Mouse (Mus musculus) neutrophil, adult 5-6 weeks (primary cell): ENCODE data around the gene Eloa. TPM values are rescaled to one million over a fixed set of nuclear protein-coding genes. Genes with fewer than 3 reads are reported as not detected.

ENCODE experiments used
- ATAC-seq: fragments of 151-379, 151-347 bp; 2 replicates; pipeline ENCODE4 v1.8.0; 2017; ENCODE audit warnings: mild to moderate bottlenecking, moderate TSS enrichment; ENCODE audit not compliant: insufficient number of reproducible peaks, poor library complexity, low FRiP score, severe bottlenecking; ENCODE audit errors: extremely low read depth
- total RNA-seq: library from RNA; stranded (forward); fragments of 200-1000 nt; gene quantifications from 2 replicates; pipeline ENCODE4 v1.2.3, GENCODE M21; 2017

Gene Eloa
- total RNA-seq, 1 experiment from 2014 or later: 78.9 TPM

GRCm38 (mm10) chr4:136035078-136035477 lies 13.5 kb upstream of the Eloa start:
- ATAC-seq: no peak

- ATAC-seq: no peak
Measured at GRCm38 (mm10) chr4:136033231-136033630, 11.7 kb upstream of the Eloa start.

- no peak for ATAC-seq
Measured at GRCm38 (mm10) chr4:136030968-136031909, 9.7 kb upstream of the Eloa start.

GRCm38 (mm10) chr4:136028689-136029088 lies 7.1 kb upstream of the Eloa start:
- ATAC-seq: no peak

- peak; percentile 64 for ATAC-seq
Measured at GRCm38 (mm10) chr4:136028132-136028564, 6.6 kb upstream of the Eloa start.

GRCm38 (mm10) chr4:136027416-136028131 lies 6.0 kb upstream of the Eloa start:
- ATAC-seq: no peak; the same call in 1 of the 2 replicates

GRCm38 (mm10) chr4:136025350-136025749 lies 3.8 kb upstream of the Eloa start:
- no peak for ATAC-seq

- ATAC-seq: no peak
Measured at GRCm38 (mm10) chr4:136022924-136023323, 1.4 kb upstream of the Eloa start.

- ATAC-seq: peak; percentile 46; the same call in 1 of the 2 replicates
Measured at GRCm38 (mm10) chr4:136020743-136021548, 617 bp downstream of the Eloa start.

- ATAC-seq: no peak
Measured at GRCm38 (mm10) chr4:136016059-136016602, 5.4 kb downstream of the Eloa start.

GRCm38 (mm10) chr4:136010586-136010985 lies 11.0 kb downstream of the Eloa start:
- no peak for ATAC-seq

GRCm38 (mm10) chr4:136008782-136009447 lies 12.6 kb downstream of the Eloa start:
- ATAC-seq: no peak

- no peak for ATAC-seq
Measured at GRCm38 (mm10) chr4:136006821-136007220, 14.7 kb downstream of the Eloa start.

GRCm38 (mm10) chr4:136004921-136005320 lies 16.6 kb downstream of the Eloa start:
- no peak for ATAC-seq

- no peak for ATAC-seq
Measured at GRCm38 (mm10) chr4:136004107-136004675, 17.4 kb downstream of the Eloa start.

GRCm38 (mm10) chr4:135995118-135995517 lies 26.4 kb downstream of the Eloa start:
- no peak for ATAC-seq

GRCm38 (mm10) chr4:135993941-135994340 lies 27.6 kb downstream of the Eloa start:
- no peak for ATAC-seq

- no peak for ATAC-seq
Measured at GRCm38 (mm10) chr4:135987714-135988113, 33.8 kb downstream of the Eloa start.
